Mouse (Mus musculus): ENCODE results near the gene Mettl25. TPM values are rescaled to one million over a fixed set of nuclear protein-coding genes. Genes with fewer than 3 reads are reported as not detected.

The Mettl25 gene
- total RNA-seq, 1 experiment, result 14.2 TPM

- DNase-seq (ENCODE audit: low read depth, low spot score), result peak; percentile 33
- Histone ChIP-seq H3K9me3 (ENCODE audit: control insufficient read depth, insufficient read depth, low read depth, low read length) (no peaks in the 10 kb centered on the region), H3K36me3 (ENCODE audit: control insufficient read depth, insufficient read depth, low read length, poor library complexity, severe bottlenecking) (no peaks in the 10 kb centered on the region), H3K4me1 (ENCODE audit: control insufficient read depth in 2 of 2, insufficient read depth in 2 of 2, low read length in 2 of 2, poor library complexity in 1 of 2) (no peaks in the 10 kb centered on the region), H3K9ac (ENCODE audit: insufficient read depth, low read depth, low read length, poor library complexity, severe bottlenecking) (no peak overlapping the region), H3K27ac (ENCODE audit: insufficient read depth, low read depth, low read length, poor library complexity, severe bottlenecking) (no peak overlapping the region), H3K4me3 (ENCODE audit: insufficient read depth in 1 of 2, low read depth in 1 of 2, low read length in 2 of 2, poor library complexity in 1 of 2, severe bottlenecking in 1 of 2) (no peak overlapping the region)
- in situ Hi-C loops (cut with MboI; ENCODE audit: low sequenced_read_pairs in 2 of 2, unreplicated experiment in 2 of 2), result no loop called here
- TF ChIP-seq MAFK (IDR thresholded peaks at IDR 0.05; ENCODE audit: insufficient read depth, low read depth, low read length), result peak; percentile 99
- TF ChIP-seq ZNF384 (IDR thresholded peaks at IDR 0.05; ENCODE audit: low read depth, low read length), result no peak
- no peak for TF ChIP-seq HCFC1 (IDR thresholded peaks at IDR 0.05; ENCODE audit: borderline replicate concordance, insufficient read depth, low read length)
- TF ChIP-seq CHD2 (IDR thresholded peaks at IDR 0.05; ENCODE audit: low read depth, low read length), result no peak
- TF ChIP-seq ZC3H11A (IDR thresholded peaks at IDR 0.05; ENCODE audit: borderline replicate concordance, low read depth, low read length), result peak; percentile 86
These were observed 126.3 kb downstream of the Mettl25 start for GRCm38 (mm10) chr10:105714844-105715243.

- no peak for DNase-seq (ENCODE audit: low read depth, low spot score)
- Histone ChIP-seq H3K4me1 (ENCODE audit: control insufficient read depth in 2 of 2, insufficient read depth in 2 of 2, low read length in 2 of 2, poor library complexity in 1 of 2) (no peaks in the 10 kb centered on the region), H3K27ac (ENCODE audit: insufficient read depth, low read depth, low read length, poor library complexity, severe bottlenecking) (no peak overlapping the region), H3K4me3 (ENCODE audit: insufficient read depth in 1 of 2, low read depth in 1 of 2, low read length in 2 of 2, poor library complexity in 1 of 2, severe bottlenecking in 1 of 2) (no peak overlapping the region), H3K36me3 (ENCODE audit: control insufficient read depth, insufficient read depth, low read length, poor library complexity, severe bottlenecking) (no peaks in the 10 kb centered on the region), H3K9ac (ENCODE audit: insufficient read depth, low read depth, low read length, poor library complexity, severe bottlenecking) (no peak overlapping the region), H3K9me3 (ENCODE audit: control insufficient read depth, insufficient read depth, low read depth, low read length) (no peaks in the 10 kb centered on the region)
- in situ Hi-C loops (cut with MboI; ENCODE audit: low sequenced_read_pairs in 2 of 2, unreplicated experiment in 2 of 2), result no loop called here
- TF ChIP-seq ZC3H11A (IDR thresholded peaks at IDR 0.05; ENCODE audit: borderline replicate concordance, low read depth, low read length) (no peak), MAFK (IDR thresholded peaks at IDR 0.05; ENCODE audit: insufficient read depth, low read depth, low read length) (no peak), CHD2 (IDR thresholded peaks at IDR 0.05; ENCODE audit: low read depth, low read length) (no peak), ZNF384 (IDR thresholded peaks at IDR 0.05; ENCODE audit: low read depth, low read length) (no peak), HCFC1 (IDR thresholded peaks at IDR 0.05; ENCODE audit: borderline replicate concordance, insufficient read depth, low read length) (no peak)
These were observed 126.8 kb downstream of the Mettl25 start for GRCm38 (mm10) chr10:105714366-105714765.

- H3K27ac ChIP-seq (ENCODE audit: insufficient read depth, low read depth, low read length, poor library complexity, severe bottlenecking), result no peak overlapping the region
- TF ChIP-seq HCFC1 (IDR thresholded peaks at IDR 0.05; ENCODE audit: borderline replicate concordance, insufficient read depth, low read length), result no peak
- TF ChIP-seq MAFK (IDR thresholded peaks at IDR 0.05; ENCODE audit: insufficient read depth, low read depth, low read length), result no peak
- no peak for TF ChIP-seq ZNF384 (IDR thresholded peaks at IDR 0.05; ENCODE audit: low read depth, low read length)
- TF ChIP-seq CHD2 (IDR thresholded peaks at IDR 0.05; ENCODE audit: low read depth, low read length), result no peak
- no peak for TF ChIP-seq ZC3H11A (IDR thresholded peaks at IDR 0.05; ENCODE audit: borderline replicate concordance, low read depth, low read length)
- DNase-seq (ENCODE audit: low read depth, low spot score), result no peak
- no peak overlapping the region for H3K4me3 ChIP-seq (ENCODE audit: insufficient read depth in 1 of 2, low read depth in 1 of 2, low read length in 2 of 2, poor library complexity in 1 of 2, severe bottlenecking in 1 of 2)
- no peaks in the 10 kb centered on the region for H3K9me3 ChIP-seq (ENCODE audit: control insufficient read depth, insufficient read depth, low read depth, low read length)
- no peaks in the 10 kb centered on the region for H3K36me3 ChIP-seq (ENCODE audit: control insufficient read depth, insufficient read depth, low read length, poor library complexity, severe bottlenecking)
- in situ Hi-C loops (cut with MboI; ENCODE audit: low sequenced_read_pairs in 2 of 2, unreplicated experiment in 2 of 2), result no loop called here
- H3K4me1 ChIP-seq (ENCODE audit: control insufficient read depth in 2 of 2, insufficient read depth in 2 of 2, low read length in 2 of 2, poor library complexity in 1 of 2), result no peaks in the 10 kb centered on the region
- no peak overlapping the region for H3K9ac ChIP-seq (ENCODE audit: insufficient read depth, low read depth, low read length, poor library complexity, severe bottlenecking)
These were observed 128.0 kb downstream of the Mettl25 start for GRCm38 (mm10) chr10:105713222-105713621.

Other genes starting within 250 kb of the Mettl25 start
- 24.7 and 27.0 TPM in 2 replicates for gene Ccdc59, start 313 bp downstream of the Mettl25 start, total RNA-seq (2012; rRNA removed)

Measured in ES-E14 (cell line).